Mouse (Mus musculus): Measurements from ENCODE around the gene Mark3.

GRCm38 (mm10) chr12:111663228-111664143 is 89.2 kb downstream of the Mark3 start:
- no peak for TF ChIP-seq GATA1 (IDR thresholded peaks at IDR 0.05; ENCODE audit: low read length)
- TF ChIP-seq TAL1 (IDR thresholded peaks at IDR 0.05; ENCODE audit: low read length), result no peak

All from erythroblast, embryonic 14.5 days (primary cell).